Mouse (Mus musculus): ENCODE data around the gene Slc26a5.

DNA sequence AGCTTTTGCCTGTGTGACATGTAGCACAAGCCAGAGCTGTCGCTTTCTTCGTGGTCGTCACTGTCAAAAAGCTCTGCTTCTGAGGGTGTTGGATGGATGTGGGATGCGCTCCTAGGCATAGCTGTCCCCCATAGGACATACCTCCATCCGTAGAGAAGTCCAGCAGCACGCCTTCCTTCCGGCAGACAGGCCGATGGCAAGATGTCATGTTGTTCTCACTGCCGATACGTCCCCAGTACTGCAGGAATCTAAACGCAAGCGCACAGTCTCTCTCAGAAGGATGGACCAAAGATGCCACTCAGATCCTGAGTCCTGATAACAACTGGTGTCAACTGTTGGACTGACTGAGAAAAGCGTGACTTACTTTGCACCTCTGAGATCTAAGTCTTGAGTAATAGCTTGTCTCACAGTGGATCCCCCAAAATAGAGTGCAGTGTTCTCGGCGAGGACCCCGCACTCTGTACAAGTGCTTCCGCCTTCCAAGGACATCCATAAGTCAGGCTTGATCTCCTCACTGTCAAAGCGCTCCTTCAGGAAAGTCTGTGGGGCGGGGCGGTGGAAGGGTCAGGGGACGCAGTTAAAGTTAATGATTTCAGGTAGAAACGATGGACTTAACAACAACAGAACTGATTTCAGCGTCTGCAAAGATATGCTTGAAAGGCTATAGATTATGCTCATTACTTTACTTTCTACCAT, 47.6 kb upstream of the Slc26a5 start:
- TF ChIP-seq CTCF (IDR thresholded peaks at IDR 0.05; ENCODE audit: low read depth) (no peak), EP300 (IDR thresholded peaks at IDR 0.05; ENCODE audit: low read depth) (no peak)
